Mouse (Mus musculus) thymus, postnatal 4 days (tissue): ENCODE data around the gene Fam174b.

Source experiments
- DNase-seq: peaks from one replicate; pipeline ENCODE4 v3.0.0; 2021

Fam174b gene

DNA sequence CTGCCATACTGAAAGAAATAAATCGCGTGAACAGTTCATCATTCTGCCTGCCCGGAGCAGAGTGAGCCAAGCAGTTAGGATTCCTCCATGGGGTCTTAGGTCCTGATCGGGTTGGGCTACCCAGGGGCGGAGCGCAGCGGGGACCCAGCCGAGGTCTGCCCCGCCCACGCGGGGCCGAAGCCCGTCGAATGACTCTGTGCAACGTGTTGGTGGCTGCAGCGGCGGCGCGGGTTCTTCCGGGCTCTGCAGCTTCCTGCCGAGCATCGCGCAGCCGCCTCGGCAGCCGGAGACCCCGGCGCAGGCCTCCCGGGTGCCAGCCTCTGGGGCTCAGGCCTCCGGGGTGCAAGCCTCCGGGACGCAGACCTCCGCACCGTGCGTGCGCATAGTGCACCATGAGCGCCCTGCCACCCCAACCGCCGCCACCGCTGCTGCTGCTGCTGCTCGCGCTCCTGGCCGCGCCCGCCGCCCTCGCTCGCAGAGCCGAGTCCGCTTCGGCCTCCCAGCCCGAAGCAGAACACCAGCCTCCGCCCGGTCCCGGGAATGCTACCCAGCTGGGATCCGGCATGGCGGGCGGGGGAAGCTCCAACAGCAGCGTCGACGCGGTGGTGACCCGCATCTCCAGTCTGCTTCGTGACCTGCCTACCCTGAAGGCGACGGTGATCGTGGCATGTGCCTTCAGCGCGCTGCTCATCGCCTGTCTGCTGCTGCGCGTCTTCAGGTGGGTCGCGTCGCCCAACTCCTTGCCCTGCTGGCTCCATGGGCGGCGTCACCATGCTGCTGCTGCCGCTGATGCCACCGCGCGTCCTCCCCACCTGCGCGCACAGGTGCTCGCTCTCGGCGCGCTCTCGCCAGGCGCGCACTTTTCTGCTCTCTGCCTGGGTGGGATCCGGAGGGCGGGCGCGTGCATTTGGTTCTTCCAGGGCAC, at the start of gene Fam174b:
Gene Fam174b (plus strand): TSS at position 192 of the 925 bp plus-strand sequence.
- DNase-seq: peak; percentile 70

GRCm38 (mm10) chr7:73697092-73697491, 43.0 kb upstream of the Fam174b start:
- no peak for DNase-seq

DNA sequence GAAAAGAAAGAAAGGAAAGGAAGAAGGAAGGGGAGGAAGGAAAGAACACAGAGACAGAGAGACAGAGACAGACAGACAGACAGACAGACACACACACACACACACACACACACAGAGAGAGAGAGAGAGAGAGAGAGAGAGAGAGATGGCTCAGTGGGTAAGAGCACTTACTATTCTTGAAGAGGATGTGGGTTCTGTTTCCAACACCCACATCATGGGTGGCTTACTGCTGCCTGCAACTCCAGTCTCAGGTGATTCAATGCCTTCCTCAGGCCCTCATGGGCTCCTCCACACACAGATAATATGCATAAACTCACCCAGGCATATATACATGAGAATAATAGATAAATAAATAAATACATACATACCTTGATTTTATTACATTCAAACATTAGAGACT, 35.8 kb upstream of the Fam174b start:
- no peak for DNase-seq

- DNase-seq: no peak
Measured at GRCm38 (mm10) chr7:73713506-73713905, 26.6 kb upstream of the Fam174b start.

GRCm38 (mm10) chr7:73715928-73716749, 24.0 kb upstream of the Fam174b start:
- DNase-seq: no peak

- no peak for DNase-seq
Measured at GRCm38 (mm10) chr7:73716841-73717240, 23.3 kb upstream of the Fam174b start.

- DNase-seq: no peak
Measured at GRCm38 (mm10) chr7:73718031-73718430, 22.1 kb upstream of the Fam174b start.

GRCm38 (mm10) chr7:73718497-73719007, 21.6 kb upstream of the Fam174b start:
- no peak for DNase-seq

GRCm38 (mm10) chr7:73721046-73721445, 19.1 kb upstream of the Fam174b start:
- no peak for DNase-seq

DNA sequence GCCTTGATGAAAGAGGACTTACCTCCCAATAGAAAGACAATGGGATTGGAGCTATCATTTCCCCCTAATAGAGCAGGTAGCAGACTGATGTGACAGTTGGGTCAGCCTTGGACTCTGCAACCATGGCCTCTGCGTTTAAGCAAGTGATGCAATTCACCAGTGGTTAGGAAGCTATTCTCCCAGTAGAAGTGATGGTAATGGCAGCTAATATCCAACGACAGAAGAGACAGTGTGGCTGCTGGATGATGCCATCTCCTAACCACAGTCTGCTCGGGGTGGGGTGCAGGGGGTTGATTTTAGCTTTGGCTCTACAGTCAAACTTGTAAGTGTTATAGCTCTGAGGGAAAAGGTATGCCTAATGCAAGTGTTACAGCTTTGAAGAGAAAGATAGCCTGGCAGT, 18.3 kb upstream of the Fam174b start:
- no peak for DNase-seq

GRCm38 (mm10) chr7:73729913-73730312, 10.2 kb upstream of the Fam174b start:
- DNase-seq: no peak

- no peak for DNase-seq
Measured at GRCm38 (mm10) chr7:73730430-73731022, 9.6 kb upstream of the Fam174b start.

DNA sequence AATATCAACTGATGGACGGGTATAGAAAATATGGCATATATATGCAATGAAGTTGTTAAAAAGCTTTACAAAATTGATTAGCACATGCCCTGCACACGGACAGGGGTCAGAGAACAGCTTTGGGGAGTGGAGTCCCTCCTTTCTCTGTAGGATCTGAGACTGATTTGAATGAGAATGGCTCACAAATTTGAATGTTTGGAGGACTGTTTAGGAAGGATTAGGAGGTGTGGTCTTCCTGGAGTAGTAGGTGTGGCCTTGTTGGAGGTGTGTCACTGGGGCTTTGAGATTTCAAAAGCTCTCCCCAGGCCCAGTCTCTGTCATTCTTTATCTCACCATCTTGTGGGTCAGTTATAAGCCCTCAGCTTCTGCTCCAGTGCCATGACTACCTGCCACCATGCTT, 4.1 kb upstream of the Fam174b start:
- no peak for DNase-seq

DNA sequence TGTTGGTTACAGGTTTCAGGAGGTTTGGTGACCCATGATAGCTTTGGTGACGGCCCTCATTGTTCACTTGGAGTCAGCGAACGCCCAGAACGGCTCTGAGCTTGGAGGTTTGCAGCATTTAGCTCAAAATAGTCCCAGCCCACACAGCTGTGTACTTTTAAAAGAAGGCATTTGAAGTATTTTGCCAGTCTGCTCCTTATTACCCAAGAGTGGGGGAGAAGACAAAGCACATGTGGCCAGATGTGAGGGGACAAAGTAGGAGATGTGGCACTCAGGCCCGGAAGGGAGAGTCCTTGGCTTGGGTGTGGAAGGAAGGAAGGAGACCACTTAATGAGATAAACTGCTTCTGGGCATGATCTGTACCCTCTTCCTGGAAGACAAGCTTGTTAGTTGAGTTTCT, 1.3 kb downstream of the Fam174b start:
- no peak for DNase-seq

DNA sequence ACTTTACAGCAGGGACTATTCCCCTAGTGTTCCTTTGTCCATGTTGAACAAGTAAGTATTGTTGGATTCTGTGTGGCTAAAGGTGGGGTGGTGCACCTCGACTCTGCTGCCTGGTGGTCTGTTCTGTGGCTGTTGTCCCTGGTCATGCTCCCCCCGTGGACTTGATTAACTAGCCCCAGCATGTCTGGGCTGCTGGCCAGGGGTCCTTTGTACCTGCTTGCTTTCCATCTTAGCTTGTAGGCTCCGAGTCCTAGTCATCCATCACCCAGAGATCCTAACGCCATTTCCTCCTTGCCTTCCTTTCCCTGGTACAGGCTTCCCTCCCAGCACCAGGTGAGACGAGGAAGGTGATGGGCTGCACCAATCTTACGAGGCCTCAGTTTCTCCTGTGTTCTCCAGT, 1.7 kb downstream of the Fam174b start:
- no peak for DNase-seq

GRCm38 (mm10) chr7:73743144-73743543, 3.0 kb downstream of the Fam174b start:
- DNase-seq: no peak

GRCm38 (mm10) chr7:73743831-73744370, 3.8 kb downstream of the Fam174b start:
- no peak for DNase-seq

- no peak for DNase-seq
Measured at GRCm38 (mm10) chr7:73745903-73746302, 5.8 kb downstream of the Fam174b start.

DNA sequence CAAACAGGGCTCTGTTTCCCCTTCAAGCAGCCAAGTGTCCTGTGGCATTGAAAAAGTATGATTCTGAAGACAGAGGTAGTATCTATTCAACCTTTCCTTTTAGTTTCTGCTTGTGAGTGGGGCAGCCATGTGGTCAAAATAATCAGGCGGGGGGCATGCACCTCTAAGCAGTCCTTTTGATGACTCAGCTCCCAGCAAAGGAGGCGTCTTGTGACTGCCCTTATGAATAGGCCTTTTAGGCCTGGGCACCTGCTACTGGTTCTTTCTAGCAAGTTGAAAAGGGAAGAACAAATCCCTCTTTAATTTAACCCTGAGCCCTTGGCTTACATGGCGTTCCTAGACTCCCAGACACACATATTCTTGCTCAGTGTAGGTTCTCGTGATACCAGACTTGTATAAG, 6.7 kb downstream of the Fam174b start:
- DNase-seq: no peak

GRCm38 (mm10) chr7:73747531-73747930, 7.4 kb downstream of the Fam174b start:
- DNase-seq: no peak

DNA sequence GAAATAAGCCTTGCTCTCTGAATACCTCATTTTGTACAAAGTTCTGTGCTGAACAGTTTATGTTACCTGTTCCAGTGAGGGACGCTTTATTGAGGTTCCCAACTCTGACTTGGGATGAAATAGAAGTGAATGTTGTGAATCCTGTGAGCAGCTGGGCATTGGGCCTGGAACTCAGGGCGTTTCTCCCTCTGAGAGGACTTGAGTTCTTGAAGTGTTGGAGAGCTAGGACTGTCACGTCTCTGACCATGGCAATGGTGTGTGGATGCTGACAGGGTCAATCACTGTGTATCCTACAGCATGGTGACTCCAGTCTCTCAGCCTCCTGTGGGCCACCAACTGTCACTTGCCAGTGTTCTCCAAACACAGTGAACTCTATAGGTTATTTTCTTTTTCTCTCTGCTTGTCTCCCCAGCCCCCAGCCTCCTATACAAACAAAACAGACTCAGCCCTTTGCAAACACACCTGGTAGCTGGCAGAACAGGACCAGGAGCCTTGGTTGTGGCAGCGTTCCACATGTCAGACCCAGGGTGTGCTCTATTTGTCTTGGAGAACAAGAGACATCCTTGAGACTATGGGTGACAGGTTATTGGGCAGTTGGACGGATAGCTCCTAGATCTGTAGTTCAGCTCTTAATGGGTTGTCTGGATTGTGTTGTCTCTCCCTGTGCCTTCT, 8.5 kb downstream of the Fam174b start:
- DNase-seq: no peak

- DNase-seq: peak; percentile 22
Measured at GRCm38 (mm10) chr7:73749339-73749738, 9.2 kb downstream of the Fam174b start.
